ENCODE assay signal across 14 mouse cellular contexts in genomic region chr9:70338391-70338790, GRCm38 (mm10).
"Had no signal": no experiment of that assay in that cellular context is flagged by ENCODE, and none has a peak within 500 bp of the region (broad histone marks: within the 10 kb centered on the region; RNA-seq: fewer than 3 reads in every experiment).

No protein-coding gene starts in this region.

- DNase-seq: kidney, adult 2 months; kidney, postnatal 25 days; liver; lung, adult 18-20 months; lung, postnatal 10 days; lung, postnatal 36 days; retina, postnatal 1 day; right cerebral cortex, postnatal 4 days; thymus, adult 18-20 months; thymus, postnatal 36 days had no signal

- ATAC-seq: intestine, postnatal 0 days; liver, embryonic 12.5 days; midbrain, embryonic 13.5 days; midbrain, embryonic 16.5 days had no signal
